Mouse (Mus musculus): Measurements from ENCODE around the gene Ptger4.

The Ptger4 gene

DNA sequence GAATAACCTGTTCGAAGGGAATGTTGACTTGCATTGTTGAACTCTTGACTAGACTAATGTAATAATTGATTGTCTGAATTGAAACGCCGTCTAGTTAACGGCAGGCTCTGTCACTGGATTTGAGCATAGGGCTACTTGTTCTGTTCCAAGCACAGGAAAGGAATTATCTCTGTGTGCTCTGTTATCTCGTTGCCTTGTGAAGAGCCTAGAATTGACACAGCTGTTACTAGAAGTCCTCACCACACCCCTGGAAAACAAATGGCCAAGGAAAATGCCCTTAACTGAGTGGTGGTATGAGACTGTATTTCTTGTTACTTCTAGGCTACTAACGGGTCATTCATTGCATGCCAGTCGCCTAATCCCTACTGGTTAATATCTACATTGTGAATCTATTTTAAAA is 5.9 kb downstream of the Ptger4 start:
- no peak for DNase-seq (ENCODE audit: low spot score in 2 of 2)

DNA sequence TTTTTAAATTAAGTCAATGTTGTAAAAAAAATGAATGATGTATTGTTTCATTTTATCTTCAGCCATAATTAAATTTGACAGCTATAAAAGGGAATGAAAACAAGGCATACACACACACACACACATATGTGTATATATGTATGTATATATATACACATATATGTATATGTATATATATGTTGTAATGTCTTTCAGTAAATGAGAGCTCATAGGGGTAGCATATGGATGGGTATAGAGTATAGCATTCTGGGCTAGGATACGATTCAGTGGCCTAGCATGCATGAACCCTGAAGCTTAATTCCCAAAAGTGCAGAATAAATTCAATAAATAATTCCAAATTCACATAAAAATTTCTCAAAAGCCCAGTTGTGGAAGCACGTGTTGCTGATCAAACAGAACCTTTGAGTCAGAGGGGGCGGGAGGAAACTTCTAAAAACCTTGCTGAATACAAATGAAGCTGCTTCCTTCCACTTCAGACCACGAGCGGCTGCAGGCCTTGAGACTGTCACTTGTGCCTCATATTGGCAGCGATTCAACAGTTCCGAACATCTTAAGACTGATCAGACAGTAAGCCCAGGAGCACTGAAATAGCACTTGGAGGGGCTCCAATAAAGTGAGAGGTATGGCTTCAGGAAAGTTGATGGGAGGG is 6.9 kb downstream of the Ptger4 start:
- peak; percentile 28 to 41 for DNase-seq (ENCODE audit: low spot score in 2 of 2)

DNA sequence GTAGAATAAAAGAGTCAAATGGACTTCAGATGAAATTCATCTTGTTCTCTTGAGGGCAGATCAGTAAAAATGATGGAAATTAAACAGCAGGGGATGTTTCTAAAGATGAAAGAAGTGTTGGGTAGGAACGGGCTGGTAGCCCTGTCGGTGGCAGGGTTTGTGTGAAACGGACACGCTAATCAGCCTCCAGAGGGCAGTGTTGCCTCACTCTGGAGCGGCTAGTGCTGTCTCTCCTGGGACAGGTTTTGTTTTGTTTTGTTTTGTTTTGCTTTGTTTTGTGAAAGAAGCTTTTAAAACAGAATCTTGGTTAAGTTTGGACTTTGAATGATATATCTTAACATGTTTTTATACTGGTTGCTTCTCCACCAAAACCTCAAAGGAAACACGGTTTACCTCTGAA is 7.4 kb downstream of the Ptger4 start:
- DNase-seq (ENCODE audit: low spot score in 2 of 2): peak; percentile 75 to 90

DNA sequence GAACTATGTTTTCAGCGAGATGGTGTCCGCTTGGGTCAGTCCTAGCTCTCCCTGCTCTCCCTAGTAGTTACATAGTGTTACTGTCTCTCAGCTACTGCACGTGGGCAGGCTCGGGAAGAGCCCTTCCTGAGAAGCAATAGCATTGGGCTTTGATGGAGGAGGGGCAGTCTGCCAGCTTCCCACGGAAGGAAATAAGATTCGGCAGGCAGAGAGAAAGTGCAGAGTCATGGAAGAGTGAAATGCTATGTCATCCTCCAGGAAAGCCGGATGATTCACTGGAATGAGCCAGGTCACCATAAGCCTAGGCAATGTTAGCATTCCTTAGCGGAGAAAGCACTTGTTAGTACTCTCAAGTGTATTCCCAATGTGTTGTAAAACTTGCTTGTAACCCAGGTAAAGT is 8.5 kb downstream of the Ptger4 start:
- peak in 1 of 2 experiments; percentile 31 for DNase-seq (ENCODE audit: low spot score in 2 of 2)

DNA sequence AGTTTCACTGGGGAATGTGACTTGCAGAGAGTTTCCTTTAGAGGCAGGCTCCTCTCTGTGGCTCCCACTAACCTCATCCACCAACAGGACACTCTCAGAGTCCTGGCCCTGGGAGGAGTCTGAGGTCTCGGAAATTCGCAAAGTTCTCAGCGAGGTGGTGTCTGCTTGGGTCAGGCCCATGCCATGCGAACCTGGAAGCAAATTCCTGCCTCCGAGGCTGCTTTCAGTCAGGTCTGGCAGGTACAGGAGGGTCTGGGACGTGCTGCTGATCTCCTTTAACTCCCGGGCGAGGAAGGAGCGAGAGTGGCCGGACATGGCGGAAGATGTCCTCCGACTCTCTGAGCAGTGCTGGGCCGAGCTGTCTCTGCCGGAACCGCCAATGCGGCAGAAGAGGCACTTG is 9.3 kb downstream of the Ptger4 start:
- no peak for DNase-seq (ENCODE audit: low spot score in 2 of 2)

DNA sequence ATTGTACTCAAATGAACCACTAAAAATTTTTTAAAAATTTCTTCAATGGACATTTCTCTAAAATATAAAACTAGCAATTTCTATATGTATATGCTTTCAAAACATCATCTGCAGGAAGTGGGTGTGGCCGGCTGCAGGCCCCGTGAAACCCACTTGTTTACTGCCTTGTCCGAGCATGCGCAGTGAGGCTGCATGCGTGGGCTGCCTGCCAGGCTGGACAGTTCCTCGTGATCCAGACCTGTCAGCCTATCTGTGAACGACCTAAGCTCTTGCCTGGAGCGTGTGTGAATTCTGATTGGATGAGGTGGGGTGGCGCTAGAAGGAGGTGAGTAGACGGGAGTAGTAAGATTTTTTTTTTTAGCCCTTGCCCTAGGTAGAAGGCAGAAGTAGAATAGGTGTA is 13.2 kb downstream of the Ptger4 start:
- peak in 1 of 2 experiments; percentile 29 for DNase-seq (ENCODE audit: low spot score in 2 of 2)

DNA sequence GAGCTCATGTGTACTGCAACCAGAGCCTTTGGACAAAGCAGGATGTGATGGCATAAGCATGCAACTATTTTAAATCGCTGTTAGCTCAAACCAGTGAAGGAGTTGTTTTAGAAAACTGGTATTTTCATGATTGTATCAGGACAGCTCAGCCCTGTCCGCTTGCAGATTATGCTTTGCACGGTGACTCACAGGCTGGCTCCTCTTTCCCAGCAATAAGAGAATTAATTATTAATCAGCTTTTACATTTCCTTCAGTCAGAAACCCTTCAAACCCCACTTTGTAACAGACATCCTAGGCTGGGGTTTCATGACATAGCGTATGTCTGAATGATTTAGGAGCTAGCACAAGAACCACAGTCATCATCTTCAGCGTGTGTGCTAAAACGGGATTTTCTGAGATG is 23.5 kb downstream of the Ptger4 start:
- no peak for DNase-seq (ENCODE audit: low spot score in 2 of 2)

DNA sequence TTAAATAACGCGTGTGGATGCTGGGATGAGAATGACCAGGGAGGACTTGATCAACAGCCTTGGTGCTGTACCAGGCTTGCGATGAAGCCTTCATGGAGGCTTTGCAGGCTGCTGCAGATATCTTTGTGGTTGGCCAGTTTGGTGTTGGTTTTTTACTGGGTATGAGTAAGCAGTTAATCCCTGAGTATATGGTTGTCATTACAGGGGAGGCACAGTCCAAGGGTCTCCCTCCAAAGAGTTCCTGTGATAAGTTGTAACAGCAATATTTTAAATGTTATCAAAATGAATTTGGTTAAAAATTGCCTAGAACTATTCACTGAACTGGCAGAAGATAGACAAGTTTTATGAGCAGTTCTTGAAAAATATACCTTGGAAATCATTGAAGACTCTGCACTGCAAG is 34.9 kb downstream of the Ptger4 start:
- DNase-seq (ENCODE audit: low spot score in 2 of 2): no peak

DNA sequence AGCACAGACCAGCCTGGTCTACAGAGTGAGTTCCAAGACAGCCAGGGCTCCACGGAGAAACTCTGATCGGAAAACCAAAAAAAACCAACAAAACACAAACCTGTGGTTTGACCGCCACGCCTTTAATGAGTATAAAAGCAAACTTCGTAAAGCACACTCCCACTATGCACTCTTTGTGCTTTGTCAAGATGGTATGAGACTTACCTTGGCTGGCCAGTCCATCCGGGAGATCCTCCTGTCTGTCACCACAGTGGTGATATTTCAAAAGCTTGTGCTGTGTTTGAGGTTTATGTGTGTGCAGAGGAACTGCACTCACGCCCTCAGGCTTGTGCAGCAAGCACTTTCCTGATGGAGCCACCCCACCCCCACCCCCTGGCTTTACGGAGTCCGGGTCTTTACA is 38.8 kb downstream of the Ptger4 start:
- no peak for DNase-seq (ENCODE audit: low spot score in 2 of 2)

DNA sequence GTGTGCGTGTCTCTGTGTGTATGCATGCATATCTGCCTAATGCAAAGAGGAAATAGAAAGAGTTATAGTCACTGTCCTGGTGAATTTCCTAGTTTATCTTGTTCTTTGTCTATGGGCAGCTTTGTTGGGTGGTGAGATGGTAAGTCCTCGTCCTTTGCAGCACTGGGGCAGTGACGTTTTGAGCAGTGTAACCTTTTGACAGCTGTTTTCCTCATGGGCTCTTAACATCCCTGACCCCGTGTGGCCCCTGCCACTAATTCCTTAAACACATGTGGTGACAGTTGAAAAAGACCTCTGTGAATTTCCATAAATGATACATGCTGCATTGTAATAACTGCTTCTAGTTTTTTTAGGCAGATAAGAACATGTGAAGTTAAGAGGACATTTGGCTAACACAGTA is 47.3 kb downstream of the Ptger4 start:
- no peak for DNase-seq (ENCODE audit: low spot score in 2 of 2)

DNA sequence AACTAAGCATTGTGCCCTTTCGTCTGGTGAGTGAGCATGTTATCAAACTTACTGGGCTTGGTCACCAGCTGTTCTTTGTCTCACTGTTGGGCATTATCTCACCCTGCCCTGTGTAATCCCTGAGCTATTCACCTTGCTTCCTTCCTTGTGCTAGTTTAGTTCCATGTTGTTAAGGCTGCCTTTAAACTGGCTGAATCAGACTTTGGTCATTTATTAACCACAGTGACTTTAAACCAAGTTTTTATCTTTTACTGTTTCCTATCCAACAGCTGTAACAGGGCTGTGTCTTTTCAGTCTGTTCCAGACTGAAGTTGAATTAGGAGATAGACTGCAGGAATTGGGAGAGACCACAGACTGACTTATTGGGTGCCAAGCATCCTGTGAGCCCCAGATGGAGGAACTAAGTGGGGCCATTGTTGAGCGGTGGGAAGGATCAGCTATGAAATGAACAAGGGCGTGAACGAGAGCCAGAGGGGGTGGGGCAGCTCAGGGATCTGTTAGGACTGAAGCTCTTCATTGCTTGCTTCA is 47.9 kb downstream of the Ptger4 start:
- no peak for DNase-seq (ENCODE audit: low spot score in 2 of 2)

DNA sequence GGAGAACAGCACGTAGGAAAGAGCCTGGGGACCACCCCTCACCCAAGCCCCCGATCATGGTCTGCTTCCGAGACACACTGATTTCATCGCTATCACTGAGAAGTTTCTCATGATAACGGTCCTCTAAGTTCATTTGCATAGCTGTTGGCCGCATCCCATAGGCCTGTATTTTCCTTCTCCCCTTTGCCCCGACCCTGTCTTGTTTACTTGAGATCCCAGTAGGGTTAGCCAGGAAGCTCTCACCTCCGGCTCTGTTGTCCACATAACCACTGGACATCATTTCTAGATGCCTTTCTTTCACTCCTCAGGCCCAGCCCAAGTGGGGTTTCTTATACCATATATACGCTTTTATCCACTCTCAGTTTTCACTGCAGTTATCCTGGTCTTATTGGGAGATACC is 49.1 kb downstream of the Ptger4 start:
- DNase-seq (ENCODE audit: low spot score in 2 of 2): no peak

DNA sequence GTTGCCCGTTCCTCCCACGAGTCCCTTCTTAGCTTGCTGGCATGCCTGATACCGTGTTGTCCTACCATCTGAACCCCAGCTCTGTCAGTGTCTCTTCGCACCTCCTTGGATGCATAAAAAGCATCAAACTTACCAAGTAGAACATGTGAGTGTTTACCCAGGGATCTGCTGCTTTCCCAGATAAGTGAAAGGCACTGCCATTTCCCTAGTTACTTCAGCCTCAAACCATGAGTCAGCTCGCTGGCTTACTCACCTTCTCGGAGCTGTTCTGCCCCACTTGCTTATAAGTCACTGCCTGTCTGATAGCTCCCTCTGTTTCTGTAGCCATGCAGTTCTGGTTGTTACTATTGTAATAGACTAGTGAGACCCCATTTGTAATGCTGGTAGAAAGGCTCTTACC is 49.5 kb downstream of the Ptger4 start:
- no peak for DNase-seq (ENCODE audit: low spot score in 2 of 2)

DNA sequence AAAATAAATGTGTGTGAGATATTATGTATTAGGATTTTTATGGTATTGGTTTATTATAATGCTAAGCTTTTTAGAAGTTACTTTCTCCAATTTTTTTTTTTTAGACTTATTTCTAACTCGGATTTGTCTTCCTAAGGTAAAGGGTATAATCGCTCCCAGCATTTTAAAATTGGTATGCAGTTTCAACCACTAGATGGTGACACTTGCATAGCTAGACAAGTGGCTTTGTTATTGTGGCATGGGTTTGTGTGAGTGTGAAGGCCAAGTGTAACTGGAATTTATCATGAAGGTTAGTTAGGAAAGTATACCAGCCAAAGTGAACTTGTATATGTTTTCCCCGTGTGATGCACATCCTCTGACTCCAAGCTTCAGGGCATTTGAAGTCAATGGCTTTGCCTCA is 50.2 kb downstream of the Ptger4 start:
- no peak for DNase-seq (ENCODE audit: low spot score in 2 of 2)

DNA sequence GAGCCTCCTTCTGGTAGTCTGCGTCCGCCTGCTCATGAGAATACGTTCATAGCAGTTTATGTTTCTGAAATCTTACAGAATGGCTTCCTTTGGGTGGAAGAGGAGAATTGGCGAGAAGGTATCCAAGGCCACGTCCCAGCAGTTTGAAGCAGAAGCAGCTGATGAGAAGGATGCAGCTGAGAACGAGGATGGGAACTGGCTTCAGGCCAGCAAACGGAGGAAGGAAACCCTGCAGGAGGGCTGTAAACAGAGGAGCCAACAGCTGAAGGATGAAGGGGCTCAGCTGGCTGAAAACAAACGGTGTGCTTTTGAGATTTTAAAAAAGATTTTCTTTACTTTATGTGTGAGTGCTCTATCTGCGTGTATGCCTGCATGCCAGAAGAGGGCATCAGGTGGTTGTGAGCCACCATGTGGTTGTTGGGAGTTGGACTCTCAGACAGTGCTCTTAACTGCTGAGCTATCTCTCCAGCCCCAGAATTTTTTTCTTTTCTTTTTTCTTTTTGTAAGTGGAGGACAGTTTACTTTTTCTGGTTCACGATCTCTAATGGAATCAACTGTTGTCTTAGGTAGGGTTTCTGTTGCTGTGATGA is 54.4 kb downstream of the Ptger4 start:
- no peak for DNase-seq (ENCODE audit: low spot score in 2 of 2)

DNA sequence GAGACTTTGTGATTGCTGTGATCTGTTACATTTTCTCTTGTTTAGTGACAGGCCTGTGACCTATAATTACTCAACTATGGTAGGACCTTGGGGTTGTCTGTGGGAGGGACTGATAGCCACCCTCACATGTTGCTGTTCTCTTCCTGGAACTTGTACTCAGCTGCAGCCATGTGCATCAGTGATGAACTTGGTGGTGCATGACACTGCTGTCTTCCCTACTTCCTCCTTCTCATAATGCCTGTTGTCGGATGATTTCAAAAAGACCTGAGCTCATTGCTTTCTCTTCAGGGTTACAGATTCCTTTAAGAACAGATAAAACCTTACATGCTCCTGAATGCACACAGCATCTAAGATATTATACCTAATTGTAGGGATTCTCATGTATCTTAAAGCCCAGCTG is 56.0 kb downstream of the Ptger4 start:
- no peak for DNase-seq (ENCODE audit: low spot score in 2 of 2)

DNA sequence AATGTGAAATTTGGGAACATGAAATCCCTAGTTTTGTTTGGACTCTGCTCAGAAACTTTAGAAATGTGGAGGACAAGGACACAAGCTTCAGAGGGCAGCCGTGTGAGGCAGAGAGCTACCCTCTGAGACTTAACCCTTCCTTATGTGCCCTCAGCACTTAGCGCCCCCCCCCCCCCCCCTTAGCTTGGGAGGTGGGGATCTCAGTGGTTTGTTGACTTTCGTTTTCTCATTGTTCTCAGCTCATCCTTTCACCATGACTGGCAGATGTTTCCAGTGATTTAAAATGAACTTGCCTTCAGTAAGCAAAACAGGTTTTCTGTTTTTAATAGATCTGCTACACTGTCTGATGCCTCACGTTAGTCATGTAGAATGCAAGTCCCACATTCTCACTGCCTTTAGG is 56.9 kb downstream of the Ptger4 start:
- DNase-seq (ENCODE audit: low spot score in 2 of 2): no peak

DNA sequence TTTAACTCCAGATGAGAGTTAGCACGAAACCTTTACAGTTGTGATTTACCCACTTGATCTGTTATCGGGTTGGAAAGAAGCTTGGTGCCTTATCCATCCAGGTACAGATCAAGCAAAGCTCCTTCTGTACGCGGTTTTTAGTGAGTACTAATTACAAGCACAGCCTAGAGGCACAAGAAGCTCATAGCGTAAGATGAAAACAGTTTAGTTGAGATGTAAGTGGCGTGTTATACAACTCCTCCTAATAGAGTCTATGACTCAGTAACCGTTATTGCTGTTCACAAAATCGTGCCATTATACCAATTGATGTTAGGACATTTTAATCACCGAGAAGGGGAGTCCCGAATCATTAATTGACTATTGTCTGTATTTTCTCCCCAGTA is 57.7 kb downstream of the Ptger4 start:
- no peak for DNase-seq (ENCODE audit: low spot score in 2 of 2)

DNA sequence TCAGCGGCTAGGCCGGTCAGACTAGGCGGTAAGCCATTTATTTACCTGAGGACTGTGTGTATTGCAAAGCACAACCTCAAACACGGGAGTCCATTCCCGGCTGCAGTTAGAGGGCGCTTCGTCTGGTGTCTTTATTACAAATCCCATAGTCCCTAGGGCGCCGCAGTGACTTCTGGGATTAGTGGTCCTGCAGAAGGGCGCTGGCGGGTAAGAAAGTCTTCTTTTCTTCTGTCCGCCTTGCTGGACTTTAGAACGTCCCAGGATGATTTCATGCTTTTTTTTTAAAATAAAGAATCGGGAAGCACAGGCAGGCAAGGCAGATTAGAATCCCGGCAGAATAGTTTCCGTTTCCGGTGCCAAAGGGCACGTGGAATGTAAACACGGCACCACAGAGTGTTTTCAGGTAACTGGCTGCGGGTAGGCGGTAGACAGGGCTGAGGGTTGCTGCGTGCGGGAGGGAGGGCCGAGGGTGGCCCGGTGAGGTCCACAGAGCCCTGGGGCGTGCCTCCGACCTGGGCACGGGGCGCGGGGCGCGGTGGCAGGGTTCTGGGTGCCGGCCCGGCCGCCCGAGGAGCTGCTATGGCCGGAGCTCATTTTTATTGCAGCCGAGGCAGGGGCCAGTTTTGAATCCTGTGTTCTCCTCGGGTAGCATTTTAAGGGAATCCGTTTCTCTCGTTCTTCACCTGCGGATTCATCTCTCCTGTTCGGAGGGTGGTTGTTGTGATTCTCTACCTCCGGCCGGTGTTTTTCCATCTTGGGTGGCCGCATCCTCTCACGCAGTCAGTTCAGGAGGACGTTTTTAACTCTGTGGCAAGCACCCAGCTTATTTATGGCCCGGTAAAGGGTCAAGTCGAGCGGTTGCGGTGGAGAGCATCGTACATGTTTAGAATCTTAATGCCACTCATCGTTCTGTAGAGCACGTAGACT is 58.4 kb downstream of the Ptger4 start, which contains the start of gene Ttc33:
Ttc33 (plus strand) TSS at position 160 of the 927 bp plus-strand sequence.
- peak; percentile 62 to 81 for DNase-seq (ENCODE audit: low spot score in 2 of 2)

DNA sequence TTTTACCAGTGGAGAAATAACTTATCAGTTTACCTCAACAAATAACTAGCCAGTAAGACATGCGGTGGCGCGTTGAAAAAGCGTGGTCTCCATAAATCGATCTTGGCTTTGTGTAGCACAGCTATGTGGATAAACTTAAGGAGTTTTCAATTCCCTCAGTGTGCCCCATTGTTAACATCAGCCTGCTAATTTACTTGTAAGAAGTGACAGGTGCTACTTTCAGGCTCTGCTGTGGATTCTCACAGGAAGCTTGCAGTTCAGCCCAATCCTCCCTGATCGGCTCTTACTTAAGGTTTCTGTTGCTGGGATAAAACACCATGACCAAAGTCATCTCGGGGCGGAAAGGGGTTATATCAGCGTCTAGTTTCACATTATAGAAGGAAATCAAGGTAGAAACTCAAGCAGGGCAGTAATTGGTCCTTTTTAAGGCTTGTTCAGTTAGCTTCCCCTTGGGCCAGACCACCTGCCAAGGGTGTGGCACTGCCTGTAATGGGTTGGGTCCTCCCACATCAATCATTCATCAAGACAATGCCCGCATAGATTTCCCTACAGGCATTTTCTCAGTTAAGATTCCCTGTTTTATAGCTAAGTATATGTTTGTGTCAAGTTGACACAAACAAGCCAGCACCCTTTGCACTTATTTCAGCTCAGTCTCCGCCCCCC is 59.2 kb downstream of the Ptger4 start:
- peak; percentile 17 to 21 for DNase-seq (ENCODE audit: low spot score in 2 of 2)

DNA sequence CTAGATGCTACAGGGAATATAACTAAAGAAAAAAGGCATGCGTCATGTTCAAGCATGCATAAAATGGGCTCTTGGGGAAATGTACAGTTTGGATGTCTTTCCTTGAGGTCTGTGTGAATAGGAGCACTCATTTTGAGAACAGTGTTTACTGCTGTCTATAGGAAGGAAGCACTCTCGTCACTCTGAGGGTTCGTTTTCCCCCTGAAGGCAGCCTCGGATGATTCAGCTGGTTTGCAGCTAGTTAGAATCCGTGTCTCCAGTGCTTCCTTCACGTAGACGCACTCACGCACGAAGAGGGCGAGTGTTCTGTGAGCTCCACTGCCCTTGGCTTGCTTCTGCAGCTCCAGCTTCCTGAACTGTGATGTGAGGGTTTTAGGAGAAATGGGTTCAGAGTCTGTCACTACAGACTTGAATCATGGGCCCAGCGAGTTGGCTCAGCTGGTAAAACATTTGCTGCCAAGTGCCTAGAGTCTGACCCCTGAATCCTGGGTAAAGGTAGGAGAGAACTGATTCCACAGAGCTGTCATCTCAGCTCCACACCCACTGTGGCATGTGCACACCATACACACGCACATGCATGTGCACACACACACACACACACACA is 70.7 kb downstream of the Ptger4 start:
- DNase-seq (ENCODE audit: low spot score in 2 of 2): no peak

All from spleen, postnatal 10 days (tissue).